Mouse (Mus musculus) gastrocnemius, adult 18-20 months (tissue): Measurements from ENCODE around the gene Fignl1. TPM values are rescaled to one million over a fixed set of nuclear protein-coding genes. Genes with fewer than 3 reads are reported as not detected.

Experiments used
- DNase-seq: peaks from one replicate; pipeline ENCODE4 v3.0.0; 2021; ENCODE audit warnings: low spot score
- total RNA-seq, 2 experiments: library from RNA; stranded (reverse); gene quantifications; 2 replicates each; pipeline ENCODE4 v1.2.3; 2021

Fignl1 gene
- total RNA-seq, 2 experiments from 2014 or later, result 0.14 to 0.18 TPM

DNA sequence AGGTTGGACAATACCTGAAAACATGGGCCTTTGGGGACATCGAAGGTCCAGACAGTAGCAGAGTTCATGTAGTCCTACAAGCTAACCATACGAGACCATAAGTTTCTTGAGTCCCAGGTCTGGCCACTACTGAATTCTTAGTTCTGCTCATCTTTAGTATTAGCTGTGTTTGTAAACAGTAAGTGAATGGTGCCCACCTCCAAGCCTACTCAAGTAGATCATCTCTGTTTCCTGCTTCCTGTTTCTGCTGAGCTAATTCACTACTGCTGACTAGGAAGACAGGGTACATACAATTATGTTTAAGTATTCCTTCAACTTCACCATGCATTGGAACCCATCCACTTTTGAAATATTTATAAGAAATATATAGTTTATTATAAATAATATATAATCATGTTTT lies 40.7 kb downstream of the Fignl1 start:
- no peak for DNase-seq

DNA sequence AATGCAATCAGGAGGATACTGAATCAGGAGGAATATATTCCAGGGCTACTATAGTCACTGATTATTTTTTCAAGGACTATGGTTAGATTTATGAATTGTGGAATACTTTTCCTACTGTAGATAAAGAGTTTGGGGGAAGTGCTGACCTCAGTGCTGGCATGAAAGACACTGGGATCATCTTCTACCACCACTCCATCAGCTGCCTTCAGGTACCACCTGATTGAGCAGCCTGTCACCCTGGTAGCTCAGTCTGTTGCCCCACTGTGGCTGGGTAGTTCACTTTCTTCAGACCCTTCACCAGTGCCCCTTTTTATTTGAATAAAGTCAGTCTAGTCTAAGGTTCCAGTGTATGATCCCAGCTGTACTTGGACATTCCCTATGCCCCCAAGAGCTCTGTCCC lies 42.0 kb downstream of the Fignl1 start:
- DNase-seq, result no peak

- no peak for DNase-seq
These were observed 42.7 kb downstream of the Fignl1 start for GRCm38 (mm10) chr11:11766105-11766504.

GRCm38 (mm10) chr11:11765414-11765813 lies 43.3 kb downstream of the Fignl1 start:
- no peak for DNase-seq

DNA sequence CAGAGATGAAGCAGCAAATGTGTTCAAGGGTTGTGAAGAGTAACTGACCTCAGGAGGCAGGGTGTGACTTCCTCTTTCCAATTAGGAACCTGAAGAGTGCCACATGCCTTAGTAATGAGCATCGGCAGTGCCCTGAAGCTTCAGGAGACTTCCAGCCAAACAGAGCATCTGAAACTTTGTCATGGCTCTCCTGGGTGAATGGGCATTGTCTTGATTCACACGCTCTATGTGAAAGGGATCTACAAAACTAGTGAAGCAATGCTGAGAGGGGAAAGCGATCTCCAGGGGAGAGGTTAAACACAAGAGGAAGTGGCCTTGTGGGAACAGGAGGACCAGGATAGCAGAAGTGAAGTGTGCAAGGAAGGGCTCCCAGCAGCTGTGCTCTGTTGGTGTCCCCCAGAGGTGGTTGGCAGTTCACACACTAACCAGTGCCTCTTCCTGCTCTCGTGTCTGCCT lies 45.5 kb downstream of the Fignl1 start:
- no peak for DNase-seq

- DNase-seq, result no peak
These were observed 49.9 kb downstream of the Fignl1 start for GRCm38 (mm10) chr11:11758883-11759282.

DNA sequence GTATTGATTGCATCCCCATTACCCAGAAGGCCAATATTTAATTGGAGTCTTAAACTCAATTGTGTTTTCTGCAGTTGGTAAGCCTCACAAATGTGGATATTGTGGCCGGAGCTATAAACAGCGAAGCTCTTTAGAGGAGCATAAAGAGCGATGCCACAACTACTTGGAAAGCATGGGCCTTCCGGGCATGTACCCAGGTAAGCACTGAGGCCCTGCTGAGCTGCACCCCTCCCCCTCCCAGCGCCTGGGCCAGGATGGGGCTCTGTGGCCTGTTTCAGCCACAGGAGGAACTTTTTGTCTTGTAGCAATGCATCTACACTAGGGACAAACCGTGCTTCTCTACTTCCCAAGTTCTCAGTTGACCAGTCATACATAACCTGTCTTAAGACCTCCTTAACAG lies 50.6 kb downstream of the Fignl1 start:
- no peak for DNase-seq

DNA sequence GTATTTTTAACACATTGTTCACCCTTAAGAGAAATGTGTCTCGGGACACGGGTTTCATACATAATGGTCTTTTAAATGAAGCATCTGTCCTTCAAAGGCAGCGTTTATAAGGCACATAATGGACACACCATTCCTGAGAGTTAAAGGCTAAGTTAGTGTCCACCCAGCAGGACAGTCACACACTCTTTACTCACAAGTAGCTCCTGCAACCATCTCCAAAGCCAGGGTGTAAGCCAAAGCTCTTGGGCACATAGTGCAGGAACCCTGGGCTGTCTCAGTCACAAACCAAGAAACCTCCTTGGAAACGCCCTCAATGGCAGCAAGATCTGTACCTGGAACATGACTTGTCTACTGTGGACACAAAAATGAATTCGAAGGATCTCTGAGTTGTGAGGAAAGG lies 55.9 kb downstream of the Fignl1 start:
- no peak for DNase-seq

DNA sequence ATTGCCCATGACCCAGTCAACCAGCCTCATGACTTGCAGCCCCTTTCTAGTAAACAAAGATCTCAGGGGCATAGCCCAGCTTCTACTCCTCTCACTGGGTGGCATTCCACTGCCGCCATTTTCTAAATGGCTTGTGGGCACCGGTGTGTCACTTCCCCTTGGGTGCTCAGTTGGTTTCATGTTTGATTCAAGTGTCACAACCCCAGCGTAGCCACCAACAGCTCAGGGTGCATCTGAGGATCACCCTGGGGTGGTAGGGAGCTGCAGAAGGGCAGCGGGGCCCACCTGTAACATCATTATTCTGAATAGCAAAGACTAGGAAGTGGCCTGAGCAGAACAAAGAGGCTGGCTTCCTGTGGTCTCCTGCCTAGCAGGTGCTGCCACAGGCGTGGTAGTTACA lies 57.7 kb downstream of the Fignl1 start:
- DNase-seq, result no peak

DNA sequence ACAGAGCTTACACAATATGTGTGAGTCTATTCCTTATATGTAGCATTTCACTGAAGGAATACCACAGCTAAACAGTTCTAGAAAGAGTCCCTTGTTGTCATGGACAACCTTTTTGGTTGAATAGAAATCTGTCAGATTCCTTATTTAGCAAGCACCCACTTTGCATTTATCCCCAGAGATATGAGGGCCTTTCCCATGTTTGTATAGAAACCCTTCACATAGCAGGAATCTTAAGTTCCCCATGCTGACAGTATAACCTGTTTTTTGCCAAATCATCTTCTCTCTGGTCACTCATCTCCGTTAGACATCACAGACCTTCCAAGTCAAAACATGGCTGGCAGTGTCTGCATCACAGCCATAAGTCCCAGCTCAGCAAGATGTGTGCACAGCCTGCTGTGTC lies 64.5 kb downstream of the Fignl1 start:
- no peak for DNase-seq

- peak; percentile 3 for DNase-seq
These were observed 66.1 kb downstream of the Fignl1 start for GRCm38 (mm10) chr11:11742626-11743025.

DNA sequence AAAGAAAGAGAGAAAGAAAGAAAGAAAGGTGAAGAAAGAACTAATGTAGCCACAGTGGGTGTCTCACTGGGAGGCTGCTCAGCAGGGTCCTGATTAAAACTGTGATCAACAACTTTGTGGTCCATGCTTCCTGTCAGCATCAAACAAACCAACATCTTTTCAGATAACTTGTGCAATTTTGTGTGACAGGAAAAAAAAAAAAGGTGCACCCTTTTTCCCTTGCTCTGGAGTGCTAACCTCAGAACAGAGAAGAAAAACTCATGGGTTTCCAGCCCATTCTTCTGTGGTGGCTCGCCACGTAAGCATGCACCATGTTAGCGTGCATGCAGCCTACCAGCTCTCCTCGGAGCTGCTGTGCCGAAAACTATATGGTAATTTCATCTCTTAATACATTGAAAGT lies 67.2 kb downstream of the Fignl1 start:
- no peak for DNase-seq

- no peak for DNase-seq
These were observed 68.2 kb downstream of the Fignl1 start for GRCm38 (mm10) chr11:11740603-11741002.

DNA sequence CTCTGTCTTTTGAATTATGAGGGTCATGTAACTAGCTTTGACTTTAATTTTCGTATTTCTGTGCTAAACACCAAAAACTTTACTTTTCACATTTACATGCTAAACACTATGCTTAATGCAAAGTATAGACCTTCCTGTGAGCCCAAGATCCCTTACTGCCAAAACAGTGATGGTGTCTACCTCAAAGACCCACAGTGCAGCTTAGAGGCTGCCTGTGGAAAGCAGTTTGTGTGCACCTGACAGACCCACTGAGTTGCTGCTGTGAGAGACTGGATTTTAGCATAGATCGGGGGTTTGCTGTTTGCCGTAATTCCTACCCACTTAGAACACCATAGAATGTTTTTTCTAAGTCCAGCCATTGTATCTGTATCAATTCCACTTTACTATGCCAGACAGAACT lies 69.7 kb downstream of the Fignl1 start:
- no peak for DNase-seq

DNA sequence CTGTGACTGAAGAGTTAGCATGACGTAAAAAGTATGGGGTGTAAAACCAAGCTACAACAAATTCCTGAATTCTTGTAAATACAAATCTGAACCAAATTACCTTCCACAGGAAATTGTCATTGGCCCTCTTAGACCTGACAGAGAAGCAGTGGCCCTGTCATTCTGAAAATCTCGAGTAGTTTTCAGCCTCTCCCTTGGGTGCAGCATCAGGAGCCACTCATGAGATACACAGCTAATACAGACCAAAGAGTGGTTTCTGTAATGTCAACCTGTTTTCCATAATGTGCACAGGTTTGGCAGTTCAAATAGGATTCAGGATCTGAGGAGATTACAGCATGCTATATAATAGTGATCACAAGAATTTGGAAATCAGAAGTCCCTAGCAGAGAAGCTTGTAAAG lies 71.2 kb downstream of the Fignl1 start:
- DNase-seq, result no peak

Other genes starting within 250 kb of the Fignl1 start
- not detected for gene 4930512M02Rik, start 181.1 kb downstream of the Fignl1 start, total RNA-seq
- gene Ikzf1, start 124.0 kb downstream of the Fignl1 start, total RNA-seq, result under 1 TPM; 0.18 to 0.43 TPM
- gene Ddc, start 89.2 kb upstream of the Fignl1 start, total RNA-seq, result under 1 TPM; 0.66 to 0.71 TPM
- gene Grb10, start 229.7 kb upstream of the Fignl1 start, total RNA-seq, result 10 to 100 TPM; 26.6 to 36.9 TPM